Mouse (Mus musculus): Measurements from ENCODE around the gene Vmn2r16.

DNA sequence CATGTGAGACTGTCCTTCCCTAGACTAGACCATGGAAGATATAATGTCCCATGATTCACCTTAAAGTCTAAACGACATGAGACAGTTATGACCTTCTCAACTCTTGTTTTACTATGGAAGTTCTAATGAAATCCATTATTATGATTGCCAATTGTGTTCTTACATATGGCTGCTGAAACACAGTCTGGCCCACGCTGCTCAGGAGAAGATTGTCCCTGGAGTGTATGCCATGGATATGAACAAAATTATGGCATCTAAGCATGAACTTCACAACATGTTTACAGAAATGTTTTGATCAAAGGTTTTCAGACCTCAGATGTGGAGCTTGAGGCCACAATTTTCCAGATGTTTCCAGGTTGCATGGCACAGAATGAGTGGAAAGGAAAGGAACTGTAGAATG lies at the start of gene Vmn2r16:
- no peak for TF ChIP-seq GATA1 (IDR thresholded peaks at IDR 0.05; ENCODE audit: borderline replicate concordance, low read length)
- TF ChIP-seq FLI1 (IDR thresholded peaks at IDR 0.05; ENCODE audit: low read length) = no peak
